Mouse (Mus musculus): Measurements from ENCODE around the gene Zfp84.
"Not testable (repeated sequence)": the region's sequence is repeated elsewhere in the genome, so short reads cannot be mapped to it uniquely, and the experiment has no call there.

Gene Zfp84

DNA sequence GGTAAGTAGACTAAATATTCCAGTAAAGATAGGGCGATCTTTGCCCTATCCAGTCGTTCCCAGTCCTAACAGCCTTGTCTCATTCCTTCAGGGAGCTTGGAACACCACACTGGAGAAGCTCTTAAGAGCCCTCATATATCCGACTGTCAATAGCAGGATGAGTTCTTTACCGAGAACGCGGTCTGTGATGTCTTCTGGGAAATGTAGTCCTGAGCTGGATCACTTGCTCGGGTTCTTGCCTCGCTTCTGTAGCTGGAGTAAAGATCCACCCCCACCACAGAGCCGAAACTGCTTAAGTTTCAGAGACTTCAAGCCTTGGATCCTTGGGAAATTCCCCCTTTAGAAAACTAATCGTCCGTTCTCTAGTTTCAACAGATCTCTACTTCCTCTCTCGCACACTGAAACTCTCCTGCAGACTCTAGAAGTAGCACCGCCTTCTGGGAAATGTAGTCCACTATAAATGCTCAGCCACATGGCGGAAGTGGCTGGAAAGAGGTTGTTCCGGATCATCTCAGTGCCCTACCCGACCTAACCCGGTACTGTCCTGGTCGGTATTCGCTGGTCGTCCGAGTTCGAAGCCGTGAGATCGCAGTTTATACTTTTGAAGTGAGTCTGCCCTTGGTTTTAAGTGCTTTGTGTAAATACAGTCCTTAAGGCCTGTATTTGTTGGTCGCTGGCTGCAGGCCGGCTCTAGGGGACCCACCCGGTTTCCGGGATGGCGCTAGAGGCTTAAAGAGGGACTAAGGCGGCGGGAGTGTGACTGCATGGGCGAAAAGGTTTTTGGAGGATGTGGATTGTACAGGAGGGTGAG lies at the start of gene Zfp84:
Gene Zfp84 (plus strand): TSS at position 463 of the 811 bp plus-strand sequence.
- in situ Hi-C loops (cut with MboI, MseI), result loop anchor here in 1 of 2 experiments (5.0 kb wide), 1 partner anchor 94 kb away; no protein-coding TSS in a partner anchor

DNA sequence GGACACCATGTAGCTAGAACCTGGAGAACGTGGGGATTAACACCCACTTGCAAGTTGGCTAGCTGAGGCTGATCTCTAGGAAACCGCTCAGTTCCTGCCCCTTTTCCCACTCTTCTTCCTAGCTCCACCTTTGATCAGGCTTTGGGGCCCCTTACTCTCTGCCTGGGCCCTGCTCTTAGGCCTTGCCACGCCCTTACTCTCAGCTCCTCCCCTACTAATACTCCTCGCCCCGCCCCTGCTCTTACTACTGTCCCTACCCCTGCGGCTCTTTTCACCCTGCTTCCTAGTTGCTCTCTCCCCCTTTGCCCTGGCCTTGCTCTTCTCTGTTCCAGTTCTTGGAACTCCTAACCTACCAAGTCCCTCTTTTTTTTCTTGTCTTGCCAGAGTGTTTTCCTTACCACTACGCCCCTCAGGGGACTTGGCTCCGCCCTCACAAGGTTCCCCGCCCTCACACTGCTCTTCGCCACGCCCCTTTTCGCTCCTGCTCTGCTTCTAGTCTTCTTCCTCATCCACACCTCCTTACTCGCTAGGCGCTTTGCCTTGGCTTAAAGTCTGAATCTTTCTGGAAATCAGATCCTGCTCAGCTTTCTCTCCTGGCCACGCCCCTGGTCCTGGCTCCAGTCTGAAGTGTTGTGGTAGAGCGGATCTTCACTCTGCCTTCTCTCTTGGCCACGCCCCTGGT lies 42.8 kb upstream of the Zfp84 start:
- in situ Hi-C loops (cut with MboI, MseI), result not testable (repeated sequence)

DNA sequence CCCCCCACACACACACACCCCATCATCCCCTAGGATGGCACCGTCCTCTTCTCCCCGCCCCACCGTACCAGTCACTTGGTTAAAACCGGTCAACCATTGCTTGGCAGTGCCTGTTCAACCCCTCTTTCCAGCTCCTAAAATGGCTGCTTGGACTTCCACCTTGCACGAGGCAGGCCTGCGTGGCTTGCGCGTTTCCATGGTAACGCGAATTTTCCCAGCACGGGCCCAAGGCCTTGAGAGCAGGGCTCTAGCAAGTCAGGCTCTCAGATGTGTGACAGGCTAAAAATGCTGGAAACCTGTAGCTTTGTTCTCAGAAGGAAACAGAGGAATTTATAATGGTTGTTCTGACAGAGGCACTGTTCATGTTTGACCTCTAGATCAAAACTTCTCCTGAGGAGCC lies 41.5 kb upstream of the Zfp84 start, which contains the start of gene Catsperg2:
Gene Catsperg2 (minus strand): TSS at position 173 of the 400 bp plus-strand sequence.
- in situ Hi-C loops (cut with MboI, MseI), result not testable (repeated sequence)

DNA sequence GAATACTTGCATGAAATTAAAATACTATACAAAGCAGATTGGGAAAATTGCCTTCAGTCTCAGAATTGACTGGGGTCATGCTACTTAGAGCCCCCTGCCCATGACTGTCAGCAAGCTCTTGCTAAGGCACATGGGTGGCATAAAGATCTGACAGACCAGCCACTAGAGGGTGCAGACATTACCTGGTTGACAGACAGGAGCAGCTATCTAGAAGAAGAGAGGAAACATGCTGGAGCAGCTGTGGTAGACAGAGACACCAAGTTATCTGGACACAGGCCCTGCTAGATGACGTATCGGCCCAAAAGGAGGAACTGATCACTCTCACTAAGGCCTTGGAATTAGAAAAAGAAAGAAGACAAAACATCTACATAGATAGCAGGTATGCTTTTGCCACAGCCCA lies 40.3 kb upstream of the Zfp84 start:
- in situ Hi-C loops (cut with MboI, MseI), result no loop called here

DNA sequence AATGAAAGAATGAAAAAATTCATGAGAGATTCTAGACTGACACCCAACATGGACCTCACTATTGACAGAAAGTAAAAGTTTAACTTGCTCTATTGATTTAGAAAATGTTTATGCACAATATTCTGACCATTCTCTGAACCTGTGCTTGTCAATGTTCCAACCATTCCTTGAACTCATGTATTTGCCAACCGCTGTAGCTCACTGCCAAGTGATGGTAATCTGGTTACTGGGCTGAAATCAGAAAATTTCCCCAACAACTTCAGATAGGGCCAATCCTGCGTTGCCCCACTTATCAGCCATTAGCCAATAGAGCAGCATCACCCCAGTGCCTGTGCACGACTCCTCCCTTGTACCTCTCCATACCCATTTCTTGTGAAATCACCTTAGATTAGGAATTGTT lies 26.1 kb upstream of the Zfp84 start:
- in situ Hi-C loops (cut with MboI, MseI), result no loop called here

DNA sequence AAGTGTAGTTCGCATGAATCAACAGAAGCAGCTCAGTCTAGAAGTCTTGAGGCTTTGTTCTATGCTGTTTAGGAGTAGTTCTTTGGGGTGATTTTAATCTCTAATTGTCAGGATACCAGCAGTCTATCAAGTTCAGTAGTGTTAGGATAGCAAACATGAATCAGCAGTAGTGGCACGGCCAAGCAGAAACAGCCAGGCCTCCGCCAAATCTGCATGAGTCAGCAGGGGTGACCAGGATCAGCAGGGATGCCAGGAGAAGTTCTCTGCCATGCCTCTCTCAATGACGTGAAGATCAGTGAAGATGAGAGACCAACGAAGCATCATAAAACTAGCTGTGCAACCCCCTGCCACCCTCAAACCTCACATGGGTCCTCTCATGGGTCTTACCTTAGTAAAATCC lies 7.9 kb upstream of the Zfp84 start:
- in situ Hi-C loops (cut with MboI, MseI), result no loop called here

DNA sequence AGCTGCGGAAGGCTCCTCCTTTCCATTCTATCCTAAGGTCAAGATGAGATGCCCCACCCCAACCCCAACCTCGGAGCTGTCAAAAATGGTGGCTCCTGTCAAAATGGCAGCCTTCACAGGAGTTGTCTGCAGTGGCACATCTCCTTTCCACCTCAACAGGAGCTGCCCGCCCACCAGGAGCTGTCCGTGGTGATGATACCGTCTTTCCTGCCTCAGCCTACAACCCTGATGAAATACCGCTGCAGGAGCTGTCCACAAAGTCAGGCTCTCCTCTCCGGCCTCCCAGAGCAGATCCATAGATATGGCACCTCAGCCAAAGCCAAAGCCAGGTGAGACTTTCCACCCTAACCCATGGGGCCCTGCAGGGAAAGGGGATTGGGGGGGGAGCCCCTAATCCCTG lies 3.6 kb upstream of the Zfp84 start:
- in situ Hi-C loops (cut with MboI, MseI), result loop anchor here in 1 of 2 experiments (5.0 kb wide), 1 partner anchor 98 kb away; no protein-coding TSS in a partner anchor

DNA sequence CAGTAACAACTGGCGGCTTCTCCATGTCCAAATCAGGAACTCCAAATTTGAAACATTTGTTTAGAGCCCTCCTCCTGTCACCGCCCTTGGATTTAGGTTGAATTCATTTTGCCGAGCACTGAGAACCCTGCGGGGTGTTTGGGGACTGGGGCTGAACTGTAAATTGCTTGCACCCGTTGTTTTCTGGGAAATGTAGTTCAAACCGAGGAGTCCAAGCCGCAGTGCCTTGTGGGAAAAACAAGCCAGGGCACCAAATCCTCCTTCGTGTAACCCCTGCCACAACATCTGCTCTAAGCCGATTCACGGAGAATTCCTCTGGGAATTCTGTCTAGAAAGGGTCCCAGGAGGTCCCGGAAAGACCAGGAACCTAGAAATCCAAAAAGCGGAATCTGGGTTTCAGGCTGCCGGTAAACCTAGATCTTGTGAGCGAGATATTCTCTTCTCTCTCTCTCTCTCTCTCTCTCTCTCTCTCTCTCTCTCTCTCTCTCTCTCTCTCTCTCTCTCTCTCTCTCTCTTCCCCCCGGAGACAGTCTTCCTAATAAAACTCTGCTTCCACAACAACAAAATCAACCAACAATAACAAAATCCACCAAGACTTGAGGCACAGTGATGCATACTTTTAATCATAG lies 1.2 kb upstream of the Zfp84 start:
- in situ Hi-C loops (cut with MboI, MseI), result loop anchor here in 1 of 2 experiments (5.0 kb wide), 1 partner anchor 95 kb away; no protein-coding TSS in a partner anchor

DNA sequence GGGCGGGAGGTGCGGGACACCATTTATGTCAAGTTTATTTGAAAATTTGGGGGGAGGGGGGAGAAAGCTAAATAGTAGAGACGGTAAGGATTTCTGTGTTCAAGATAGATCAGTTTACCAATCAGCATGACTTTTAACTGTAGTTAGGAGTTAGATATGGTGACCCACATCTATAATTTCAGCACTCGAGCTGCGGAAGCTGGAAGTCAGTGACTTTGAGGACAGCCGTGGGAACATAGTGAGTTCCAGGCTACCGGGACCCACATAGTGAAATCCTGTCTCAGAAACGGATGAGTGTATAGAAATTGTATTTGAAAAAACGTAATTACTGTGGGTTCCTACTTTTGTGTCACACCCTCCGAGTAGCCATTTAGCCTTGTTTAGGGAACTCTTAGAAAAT lies 628 bp downstream of the Zfp84 start:
- in situ Hi-C loops (cut with MboI, MseI), result loop anchor here in 1 of 2 experiments (5.0 kb wide), 1 partner anchor 93 kb away; no protein-coding TSS in a partner anchor

DNA sequence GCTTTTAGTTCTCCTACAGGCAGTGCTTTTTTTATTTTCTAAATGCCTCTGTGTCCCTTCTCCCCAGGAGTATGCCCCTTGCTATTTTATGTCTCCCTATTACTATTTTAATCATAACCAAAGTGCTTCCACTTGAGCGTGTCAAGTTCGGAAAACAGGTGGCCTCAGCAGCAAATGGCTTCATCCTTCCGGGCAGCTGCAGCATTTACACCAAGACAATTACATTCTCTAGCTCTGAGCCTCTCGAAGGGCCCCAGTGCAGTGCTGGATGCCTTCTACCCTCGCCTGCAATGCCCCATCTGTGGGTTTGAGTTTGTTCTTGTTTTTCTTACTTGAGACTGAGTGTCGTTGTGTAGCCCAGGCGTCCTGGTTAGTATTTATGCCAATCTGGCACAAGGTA lies 5.2 kb downstream of the Zfp84 start:
- in situ Hi-C loops (cut with MboI, MseI), result no loop called here

DNA sequence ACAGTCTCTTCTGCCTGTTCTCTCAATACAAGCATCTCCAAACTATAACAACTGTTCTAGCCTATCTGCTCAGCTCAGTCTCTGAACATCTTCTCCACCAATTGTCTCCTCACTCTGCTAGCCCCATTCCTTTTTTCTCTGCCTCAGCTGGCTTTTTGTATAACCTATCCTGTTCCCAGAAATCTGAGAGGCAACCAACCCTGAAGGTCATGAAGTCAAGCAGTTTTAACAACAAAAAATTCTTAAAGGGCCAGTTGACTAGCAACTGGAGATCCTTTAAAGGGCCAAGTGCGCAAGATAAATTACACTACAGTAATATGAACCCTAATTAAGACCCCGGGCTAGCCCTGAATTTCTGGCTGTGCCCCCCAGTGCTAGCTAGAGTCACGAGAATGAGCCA lies 6.0 kb downstream of the Zfp84 start:
- in situ Hi-C loops (cut with MboI, MseI), result no loop called here

DNA sequence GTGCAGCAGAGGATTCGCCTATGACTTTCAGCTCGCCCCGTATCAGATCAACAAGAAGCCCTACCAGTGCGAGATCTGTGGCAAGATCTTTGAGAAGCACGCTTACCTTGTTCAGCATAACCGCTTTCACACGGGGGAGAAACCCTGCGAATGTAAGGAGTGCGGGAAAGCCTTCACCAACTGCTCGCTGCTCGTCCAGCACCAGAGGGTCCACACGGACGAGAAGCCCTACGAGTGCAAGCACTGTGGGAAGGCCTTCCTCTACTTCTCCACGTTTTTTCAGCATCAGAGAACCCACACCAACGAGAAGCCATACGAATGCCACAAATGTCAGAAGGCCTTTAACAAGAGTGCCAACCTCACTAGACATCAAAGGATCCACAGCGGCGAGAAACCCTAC lies 8.2 kb downstream of the Zfp84 start:
- in situ Hi-C loops (cut with MboI, MseI), result no loop called here

DNA sequence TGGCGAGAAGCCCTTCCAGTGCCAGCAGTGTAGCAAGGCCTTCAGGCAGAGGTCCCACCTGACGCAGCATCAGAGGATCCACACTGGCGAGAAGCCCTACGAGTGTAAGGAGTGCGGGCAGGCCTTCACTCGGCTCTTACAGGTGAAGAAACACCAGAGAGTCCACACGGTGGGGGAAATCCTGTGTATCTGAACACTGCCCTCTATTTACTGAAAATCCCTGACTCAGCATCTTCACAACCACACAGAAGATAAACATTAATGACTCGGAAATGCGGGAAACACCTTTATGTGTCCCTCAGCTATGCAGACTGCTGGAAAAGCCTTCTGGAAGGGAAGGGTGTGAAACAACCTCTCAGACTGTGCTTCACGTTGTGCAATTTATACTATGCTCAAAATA lies 9.0 kb downstream of the Zfp84 start:
- in situ Hi-C loops (cut with MboI, MseI), result no loop called here

DNA sequence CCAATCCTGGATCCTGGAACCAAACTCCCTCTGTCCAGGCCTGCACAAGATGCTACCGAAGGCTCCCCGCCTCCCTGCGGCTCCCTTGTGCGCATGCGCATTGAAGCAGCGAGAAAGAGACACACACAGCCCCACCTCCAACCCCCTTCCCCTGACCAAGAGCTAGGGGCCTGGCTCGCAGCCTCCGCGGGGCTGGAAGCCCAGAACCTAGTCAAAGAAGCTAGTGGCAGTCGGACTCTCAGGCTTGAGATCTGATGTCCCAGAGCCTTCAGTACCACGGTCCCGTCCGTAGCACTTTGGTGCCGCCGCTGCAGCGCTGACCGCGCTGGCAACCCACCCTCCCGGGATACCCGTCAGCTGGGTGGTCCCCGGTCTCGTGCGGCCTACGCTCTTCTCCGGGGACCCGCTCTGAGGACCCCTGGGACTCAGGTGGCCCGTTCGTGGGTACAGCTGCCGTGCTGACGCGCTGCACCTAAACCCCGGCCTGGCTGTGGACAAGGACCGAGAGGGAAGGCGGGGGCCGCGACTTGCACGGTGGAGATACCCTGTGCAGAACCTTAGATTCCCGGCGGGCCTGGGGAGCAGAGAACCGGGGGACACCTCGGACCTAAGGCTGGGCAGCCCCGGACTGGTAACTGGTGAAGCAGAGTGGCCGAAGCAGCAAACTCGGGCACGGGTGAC lies 15.7 kb downstream of the Zfp84 start, which contains the start of gene Zfp30:
Gene Zfp30 (plus strand): TSS at position 128 of the 681 bp plus-strand sequence.
- in situ Hi-C loops (cut with MboI, MseI), result no loop called here

DNA sequence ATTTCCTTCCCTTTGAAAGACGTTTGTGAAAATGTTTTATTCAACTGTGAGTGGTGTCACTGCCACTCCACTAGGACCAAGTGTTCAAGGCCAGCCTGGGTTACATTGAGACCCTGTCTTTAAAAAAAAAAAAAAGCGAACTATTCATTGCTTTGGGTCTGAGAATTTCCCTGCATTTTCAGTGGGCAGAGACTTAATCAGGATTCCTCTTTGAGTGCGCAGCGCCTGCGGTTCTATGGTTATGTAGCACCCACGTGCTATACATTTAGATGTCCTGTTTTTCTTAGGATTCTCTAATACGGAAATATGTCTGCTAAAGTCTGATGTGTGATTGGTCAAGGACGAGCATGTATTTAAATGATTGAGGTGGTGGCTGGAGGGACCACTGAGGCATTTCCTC lies 16.7 kb downstream of the Zfp84 start:
- in situ Hi-C loops (cut with MboI, MseI), result no loop called here

DNA sequence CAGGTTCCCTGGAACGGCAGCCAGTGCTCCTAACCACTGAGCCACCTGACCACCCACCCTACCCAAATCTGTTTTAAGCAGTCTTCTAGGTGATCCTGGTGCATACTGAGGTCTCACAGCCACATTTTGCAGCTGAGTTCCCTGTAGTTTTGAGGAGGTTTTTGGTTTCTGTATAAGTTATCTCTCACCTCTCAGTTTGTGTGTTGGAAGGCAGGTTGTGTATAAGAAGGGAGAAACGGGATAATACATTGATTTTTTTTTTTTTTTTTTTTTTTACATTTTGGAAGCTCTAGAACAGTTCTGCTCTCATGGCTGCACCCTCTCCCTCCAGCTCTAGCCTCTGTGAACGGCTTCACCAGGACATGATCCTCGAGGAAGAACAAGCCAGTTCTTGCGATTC lies 17.5 kb downstream of the Zfp84 start:
- in situ Hi-C loops (cut with MboI, MseI), result no loop called here

DNA sequence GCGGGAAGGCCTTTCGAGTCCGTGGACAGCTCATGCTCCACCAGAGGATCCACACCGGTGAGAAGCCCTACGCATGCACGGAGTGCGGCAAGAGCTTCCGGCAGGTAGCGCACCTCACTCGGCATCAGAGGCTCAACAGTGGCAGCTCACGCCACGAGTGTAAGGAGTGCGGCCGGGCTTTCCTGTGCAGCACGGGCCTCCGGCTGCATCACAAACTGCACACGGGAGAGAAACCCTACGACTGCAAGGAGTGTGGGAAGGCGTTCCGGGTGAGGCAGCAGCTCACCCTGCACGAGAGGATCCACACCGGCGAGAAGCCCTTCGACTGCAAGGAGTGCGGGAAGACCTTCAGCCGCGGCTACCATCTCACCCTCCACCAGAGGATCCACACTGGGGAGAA lies 24.6 kb downstream of the Zfp84 start:
- in situ Hi-C loops (cut with MboI, MseI), result no loop called here

DNA sequence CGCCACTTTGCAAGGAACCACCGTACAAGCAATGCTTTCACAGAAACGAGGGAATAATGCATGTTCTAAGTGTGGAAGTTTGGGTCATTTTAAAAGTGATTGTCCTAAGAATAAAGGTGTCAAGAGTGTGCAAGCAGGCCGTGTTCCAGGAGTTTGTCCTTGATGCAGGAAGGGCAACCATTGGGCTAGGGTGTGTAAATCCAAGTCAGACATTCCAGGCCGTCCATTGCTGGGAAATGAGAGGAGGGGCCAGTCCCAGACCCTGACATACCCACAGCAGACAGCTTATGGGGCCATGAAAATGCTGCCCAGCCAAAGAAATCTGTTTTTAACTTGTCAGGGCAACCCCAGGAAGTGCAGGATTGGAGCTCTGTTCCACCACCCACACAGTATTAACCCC lies 38.7 kb downstream of the Zfp84 start:
- in situ Hi-C loops (cut with MboI, MseI), result no loop called here

DNA sequence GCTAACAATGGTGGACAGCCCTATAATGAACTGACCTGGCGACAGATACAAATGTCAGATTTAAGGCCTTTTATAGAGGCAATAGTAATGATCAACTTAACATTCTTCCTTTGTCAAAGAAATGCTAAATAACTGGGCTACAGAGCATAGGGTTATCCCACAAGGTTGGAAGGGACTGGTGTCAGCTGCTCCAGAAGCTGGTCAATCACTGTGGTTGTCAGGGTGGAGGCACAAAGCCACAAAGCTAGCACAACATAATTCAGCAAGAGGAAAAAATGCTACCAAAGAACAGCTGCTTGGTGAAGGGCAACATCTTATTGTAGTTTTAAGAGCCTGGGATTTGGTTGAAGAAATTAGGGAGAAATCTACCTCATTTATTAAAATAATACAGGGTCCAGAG lies 43.9 kb downstream of the Zfp84 start:
- in situ Hi-C loops (cut with MboI, MseI), result no loop called here

DNA sequence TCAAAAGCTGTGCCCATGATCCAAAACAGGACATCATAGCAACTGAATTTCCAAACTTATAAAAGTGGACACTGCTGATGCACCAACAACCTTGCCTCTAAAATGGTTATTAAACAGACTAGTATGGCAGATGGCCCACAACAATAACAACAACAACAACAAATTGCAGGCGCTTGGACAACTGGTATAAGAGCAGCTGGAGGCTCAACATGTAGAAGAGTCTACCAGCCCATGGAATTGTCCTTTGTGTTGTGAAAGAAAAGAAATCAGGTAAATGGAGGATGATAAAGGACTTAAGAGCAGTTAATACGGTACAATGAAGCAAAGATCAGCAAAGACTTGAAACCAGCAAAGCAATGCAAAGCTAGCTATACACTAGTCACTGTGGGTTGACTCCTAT lies 46.0 kb downstream of the Zfp84 start:
- in situ Hi-C loops (cut with MboI, MseI), result no loop called here

DNA sequence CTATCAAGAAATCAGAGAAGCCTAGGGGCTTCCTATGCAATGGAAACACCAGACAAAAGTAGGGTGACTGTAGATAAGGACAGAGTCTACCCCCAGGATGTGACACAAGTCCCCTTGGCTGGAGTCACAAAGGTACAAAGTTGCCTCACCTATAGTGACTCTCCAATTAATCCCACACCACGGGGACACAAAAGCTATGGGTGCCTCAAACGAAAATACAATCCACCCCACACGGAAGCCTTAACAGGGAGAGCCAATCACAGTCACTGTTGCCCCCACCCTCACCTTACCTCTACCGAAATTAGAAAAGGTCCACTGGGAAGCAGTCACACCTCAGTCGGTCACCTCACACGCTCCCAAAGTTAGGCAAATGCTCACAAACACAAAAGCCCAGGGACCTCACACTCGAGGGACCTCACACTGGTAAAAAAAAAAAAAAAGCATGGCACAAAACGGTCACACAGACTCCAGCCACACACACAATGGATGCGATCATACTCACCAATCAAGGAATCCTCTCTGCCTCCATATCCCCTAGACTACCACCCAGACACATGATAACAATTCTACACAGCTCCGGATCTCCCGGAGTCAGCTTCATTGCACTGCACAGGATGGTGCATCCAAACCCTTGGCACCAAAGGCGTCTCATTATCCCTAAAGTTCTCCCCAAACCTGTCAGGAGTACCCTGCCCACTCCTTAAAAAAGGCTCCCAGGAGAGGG lies 46.9 kb downstream of the Zfp84 start:
- in situ Hi-C loops (cut with MboI, MseI), result no loop called here
